In the genomic region with DNA sequence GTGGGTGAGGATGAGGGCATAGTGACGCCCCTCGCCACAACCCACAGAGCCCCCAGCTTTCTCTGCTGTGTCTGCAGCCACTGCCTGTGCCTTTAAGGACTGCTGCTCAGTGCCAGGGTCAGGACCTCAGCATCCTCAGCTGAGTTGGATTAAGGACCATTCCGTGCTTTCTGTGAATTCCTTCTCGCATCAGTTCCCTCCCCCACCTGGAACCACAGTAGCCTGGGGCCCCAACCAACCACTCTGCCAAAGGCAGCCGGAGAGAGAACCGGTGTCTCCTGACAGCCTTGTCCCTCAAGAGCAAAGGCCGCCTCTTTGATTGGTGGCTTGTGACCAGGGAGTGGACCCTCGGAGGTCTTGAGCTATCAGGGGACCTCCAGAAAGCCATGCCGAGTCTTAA, we compare ENCODE assay signal across 30 mouse cellular contexts. TPM values are rescaled to one million over a fixed set of nuclear protein-coding genes. Genes with fewer than 3 reads are reported as not detected.
DNase-seq lines count a peak whose midpoint lies in the region; ATAC-seq lines count a peak whose summit lies in the region.
"Had no signal": no experiment of that assay in that cellular context is flagged by ENCODE, and none has a peak within 500 bp of the region (broad histone marks: within the 10 kb centered on the region; RNA-seq: fewer than 3 reads in every experiment).

TSS of gene Mfrp (plus strand) at position 240 of the 400 bp plus-strand sequence.

- ATAC-seq in kidney, embryonic 15.5 days (replicated peaks; ENCODE audit: low FRiP score): peak; percentile 31; the same call in 1 of the 2 replicates
- no peak for ATAC-seq in midbrain, embryonic 14.5 days (ENCODE audit: low FRiP score, low TSS enrichment)
- ATAC-seq in midbrain, embryonic 15.5 days (replicated peaks): no peak
- ATAC-seq in hindbrain, embryonic 12.5 days (ENCODE audit: low FRiP score): no peak
- ATAC-seq: activated CD4-positive, CD25-positive, alpha-beta regulatory T cell, adult 4 months; forebrain, embryonic 16.5 days; intestine, postnatal 0 days had no signal

- peaks cover 20% of the 10 kb centered on the region for H3K36me3 ChIP-seq in kidney, embryonic 15.5 days
- no peaks in the 10 kb centered on the region; the same call in 1 of the 2 replicates for H3K36me3 ChIP-seq in midbrain, embryonic 14.5 days (ENCODE audit: control insufficient read depth, insufficient read depth, low read length)
- H3K36me3 ChIP-seq in midbrain, embryonic 15.5 days (replicated peaks): no peaks in the 10 kb centered on the region
- peaks cover 14% of the 10 kb centered on the region for H3K36me3 ChIP-seq in hindbrain, embryonic 12.5 days

- DNase-seq in cerebellum, adult 9-11 months: peak; percentile 18
- no peak for DNase-seq in cerebellum, adult 9-10 months
- DNase-seq in kidney, adult 18-20 months: no peak
- DNase-seq in midbrain, embryonic 14.5 days: no peak
- DNase-seq in gastrocnemius, postnatal 25 days: no peak
- DNase-seq: adrenal gland, adult 2 months; adrenal gland, postnatal 36 days; cerebellum, adult 18-20 months; cerebellum, postnatal 25 days; gastrocnemius, adult 2 months; heart, adult 11 months; heart, postnatal 4 days; layer of hippocampus, postnatal 36 days; lung, embryonic 14.5 days; lung, postnatal 14 days; thymus, adult 2 months had no signal

- H3K4me1 ChIP-seq in kidney, embryonic 15.5 days: peaks cover 23% of the 10 kb centered on the region
- H3K4me1 ChIP-seq in midbrain, embryonic 14.5 days (ENCODE audit: control insufficient read depth, insufficient read depth, low read length): 0 out of 2 replicates have a peak, but pooled peaks cover 4% of the 10 kb centered on the region
- peaks cover 3% of the 10 kb centered on the region; the same call in 1 of the 2 replicates for H3K4me1 ChIP-seq in midbrain, embryonic 15.5 days
- peaks cover 3% of the 10 kb centered on the region; the same call in 1 of the 2 replicates for H3K4me1 ChIP-seq in hindbrain, embryonic 12.5 days

- no peak within 1 kb of the TSS for H3K4me3 ChIP-seq in kidney, embryonic 15.5 days (replicated peaks)
- no peak within 1 kb of the TSS for H3K4me3 ChIP-seq in midbrain, embryonic 14.5 days (replicated peaks; ENCODE audit: low read depth, low read length)
- no peak within 1 kb of the TSS for H3K4me3 ChIP-seq in midbrain, embryonic 15.5 days
- no peak within 1 kb of the TSS for H3K4me3 ChIP-seq in hindbrain, embryonic 12.5 days
- H3K4me3 ChIP-seq: gastrocnemius, adult 2 months; liver, embryonic 15.5 days; neural tube, embryonic 13.5 days had no signal

- H3K9ac ChIP-seq in kidney, embryonic 15.5 days: no peak within 1 kb of the TSS
- 0 out of 2 replicates have a peak within 1 kb of the TSS, but pooled peaks have one; percentile 12 for H3K9ac ChIP-seq in midbrain, embryonic 14.5 days (replicated peaks; ENCODE audit: low read length)
- H3K9ac ChIP-seq in midbrain, embryonic 15.5 days: no peak within 1 kb of the TSS
- H3K9ac ChIP-seq in hindbrain, embryonic 12.5 days: no peak within 1 kb of the TSS
- H3K9ac ChIP-seq: hindbrain, embryonic 14.5 days; liver, embryonic 15.5 days; lung, embryonic 14.5 days; neural tube, embryonic 13.5 days had no signal

- H3K27me3 ChIP-seq in kidney, embryonic 15.5 days: no peaks in the 10 kb centered on the region
- H3K27me3 ChIP-seq in midbrain, embryonic 14.5 days (ENCODE audit: control insufficient read depth, insufficient read depth, low read length): no peaks in the 10 kb centered on the region
- no peaks in the 10 kb centered on the region for H3K27me3 ChIP-seq in midbrain, embryonic 15.5 days (replicated peaks)
- H3K27me3 ChIP-seq in hindbrain, embryonic 12.5 days: no peaks in the 10 kb centered on the region
- H3K27me3 ChIP-seq: CH12.LX; liver, embryonic 15.5 days; neural tube, embryonic 13.5 days had no signal

- peak within 1 kb of the TSS; percentile 12; the same call in 1 of the 2 replicates for H3K4me2 ChIP-seq in kidney, embryonic 15.5 days
- no peak within 1 kb of the TSS for H3K4me2 ChIP-seq in midbrain, embryonic 14.5 days (ENCODE audit: low read length)
- H3K4me2 ChIP-seq in midbrain, embryonic 15.5 days: no peak within 1 kb of the TSS
- no peak within 1 kb of the TSS for H3K4me2 ChIP-seq in hindbrain, embryonic 12.5 days (replicated peaks)
- H3K4me2 ChIP-seq: heart, embryonic 11.5 days; hindbrain, embryonic 14.5 days; liver, embryonic 15.5 days; lung, embryonic 14.5 days; neural tube, embryonic 13.5 days had no signal

- 0 out of 2 replicates have a peak within 1 kb of the TSS, but pooled peaks have one; percentile 13 for H3K27ac ChIP-seq in kidney, embryonic 15.5 days
- H3K27ac ChIP-seq in midbrain, embryonic 14.5 days (replicated peaks; ENCODE audit: low read depth, low read length): no peak within 1 kb of the TSS
- no peak within 1 kb of the TSS for H3K27ac ChIP-seq in midbrain, embryonic 15.5 days
- no peak within 1 kb of the TSS for H3K27ac ChIP-seq in hindbrain, embryonic 12.5 days
- H3K27ac ChIP-seq: hindbrain, embryonic 14.5 days; liver, embryonic 15.5 days; neural tube, embryonic 13.5 days had no signal

- WGBS in kidney, embryonic 15.5 days: 47% methylated on average over 9 of the region's 9 CpGs
- 28% methylated on average over 9 of the region's 9 CpGs for WGBS in midbrain, embryonic 14.5 days
- WGBS in midbrain, embryonic 15.5 days: 40% methylated on average over 9 of the region's 9 CpGs
- WGBS in hindbrain, embryonic 12.5 days: 64% methylated on average over 9 of the region's 9 CpGs

- H3K9me3 ChIP-seq in kidney, embryonic 15.5 days (replicated peaks): no peaks in the 10 kb centered on the region
- no peaks in the 10 kb centered on the region for H3K9me3 ChIP-seq in midbrain, embryonic 14.5 days (ENCODE audit: control insufficient read depth, low read length)
- H3K9me3 ChIP-seq in midbrain, embryonic 15.5 days: no peaks in the 10 kb centered on the region
- no peaks in the 10 kb centered on the region for H3K9me3 ChIP-seq in hindbrain, embryonic 12.5 days (replicated peaks)
- H3K9me3 ChIP-seq: liver, embryonic 15.5 days; neural tube, embryonic 13.5 days had no signal

RNA-seq across cellular contexts. Expression of gene Mfrp, which starts in this region (rescaled TPM):
- polyA plus RNA-seq in kidney, embryonic 15.5 days (2015; fragmentation: Nextera tagmentation; extraction: Ambion mirVana): 0.13 TPM in 1 of 2 replicates, not detected in the other
- polyA plus RNA-seq in midbrain, embryonic 14.5 days (2014; fragmentation: Nextera tagmentation; extraction: Ambion mirVana): 0.09 and 0.11 TPM in 2 replicates
- 0.08 and 0.13 TPM in 2 replicates for polyA plus RNA-seq in midbrain, embryonic 15.5 days (2015; fragmentation: Nextera tagmentation; extraction: Ambion mirVana)
- polyA plus RNA-seq in hindbrain, embryonic 12.5 days (2016; fragmentation: Nextera tagmentation; extraction: Ambion mirVana): 0.14 and 0.30 TPM in 2 replicates
- not detected for total RNA-seq in gastrocnemius, postnatal 25 days (2021)
- total RNA-seq: CH12.LX; gastrocnemius, adult 2 months; heart, postnatal 4 days; liver, adult 2 months had no signal
- polyA plus RNA-seq: activated CD4-positive, CD25-positive, alpha-beta regulatory T cell, adult 4 months; forebrain, embryonic 16.5 days; heart, postnatal 0 days; large intestine, adult 2 months; liver, adult 2 months; liver, embryonic 15.5 days; neural tube, embryonic 13.5 days had no signal

Comparison
In these comparisons a context has a peak if more than half of its experiments do, and no peak if none do; other contexts are left out.
1. Peak in ATAC-seq, H3K27ac ChIP-seq and H3K4me2 ChIP-seq in kidney, embryonic 15.5 days; RNA of the gene not detected or under 1 TPM.